Mouse (Mus musculus): ENCODE data around the gene Otulinl.

Gene Otulinl

DNA sequence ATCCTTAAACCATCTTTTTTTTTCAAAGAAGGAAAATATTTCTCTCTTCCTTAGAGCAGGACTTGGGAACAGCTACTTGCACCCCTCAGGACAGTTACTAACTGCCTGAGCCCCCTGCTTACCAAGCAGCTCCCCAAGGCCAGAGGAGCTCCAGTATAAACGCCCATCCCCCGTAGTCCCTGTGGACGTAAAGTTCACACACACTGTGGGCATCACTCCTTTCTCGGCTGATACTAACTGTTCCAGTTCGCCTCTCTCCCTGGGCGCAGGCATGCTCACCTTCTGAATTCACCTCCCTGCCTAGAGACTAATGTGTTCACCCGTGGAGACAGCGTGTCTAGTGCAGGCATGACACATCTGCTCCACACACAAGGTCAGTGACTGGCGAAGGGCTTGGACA, 2.9 kb downstream of the Otulinl start:
- DNase-seq: no peak

DNA sequence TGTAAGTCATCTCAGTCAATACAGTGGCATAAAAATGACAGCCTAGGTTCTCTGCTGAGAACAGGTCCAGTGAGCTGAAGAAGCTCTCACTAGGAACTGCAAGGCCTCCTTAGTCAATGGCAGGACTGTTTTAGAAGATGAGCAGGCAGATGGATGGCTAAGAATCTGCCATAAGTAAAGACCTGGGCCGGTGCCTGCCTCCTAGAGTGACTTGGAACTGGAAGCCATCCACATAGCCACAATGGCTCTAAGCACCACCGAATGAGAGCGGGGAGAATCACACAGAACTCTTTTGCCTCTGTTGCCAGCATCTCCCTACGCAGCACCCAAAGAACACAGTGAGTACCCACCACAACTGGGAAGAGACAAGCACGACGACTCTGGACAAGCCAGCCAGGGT, 3.6 kb downstream of the Otulinl start:
- no peak for DNase-seq

DNA sequence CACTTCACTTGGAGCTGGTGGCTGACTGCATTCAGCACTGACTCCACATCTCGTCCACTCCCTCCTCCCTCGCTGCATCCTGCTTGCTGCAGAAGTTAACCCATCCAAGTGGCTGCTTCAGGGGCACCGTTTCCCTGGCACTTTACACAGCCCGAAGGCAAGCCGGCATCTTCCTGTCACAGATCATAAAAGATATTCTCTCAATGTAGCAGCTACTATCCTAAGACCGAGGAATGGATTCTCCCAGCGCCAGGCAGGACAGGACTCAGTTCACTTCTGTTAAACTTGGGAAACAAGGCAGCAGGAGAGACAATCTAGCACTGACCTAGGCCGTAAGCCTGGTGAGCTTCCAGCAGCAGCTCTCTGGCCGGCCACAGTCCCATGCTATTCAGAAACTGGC, 5.2 kb downstream of the Otulinl start:
- no peak for DNase-seq

GRCm38 (mm10) chr15:27675122-27675521, 6.3 kb downstream of the Otulinl start:
- no peak for DNase-seq

GRCm38 (mm10) chr15:27674041-27674440, 7.3 kb downstream of the Otulinl start:
- no peak for DNase-seq

DNA sequence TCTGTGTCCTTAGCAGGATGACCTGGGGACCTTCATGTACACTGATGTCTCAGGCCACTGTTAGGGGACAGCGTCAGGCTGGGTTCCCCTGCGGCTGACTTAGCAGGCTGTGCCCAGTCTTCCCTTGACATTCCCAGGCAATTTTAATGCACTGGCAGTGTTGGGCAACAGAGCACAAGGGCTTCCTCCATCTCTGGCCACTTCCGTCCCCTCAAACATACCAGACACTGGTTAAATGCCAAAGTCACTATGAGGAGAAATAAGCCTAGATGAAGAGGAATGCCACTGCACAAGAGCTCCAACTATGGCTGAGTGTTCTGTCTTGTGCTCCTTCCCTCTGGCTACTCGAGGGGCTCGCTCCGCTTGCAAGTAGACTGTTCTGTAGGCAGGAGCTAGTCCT, 8.2 kb downstream of the Otulinl start:
- DNase-seq: no peak

DNA sequence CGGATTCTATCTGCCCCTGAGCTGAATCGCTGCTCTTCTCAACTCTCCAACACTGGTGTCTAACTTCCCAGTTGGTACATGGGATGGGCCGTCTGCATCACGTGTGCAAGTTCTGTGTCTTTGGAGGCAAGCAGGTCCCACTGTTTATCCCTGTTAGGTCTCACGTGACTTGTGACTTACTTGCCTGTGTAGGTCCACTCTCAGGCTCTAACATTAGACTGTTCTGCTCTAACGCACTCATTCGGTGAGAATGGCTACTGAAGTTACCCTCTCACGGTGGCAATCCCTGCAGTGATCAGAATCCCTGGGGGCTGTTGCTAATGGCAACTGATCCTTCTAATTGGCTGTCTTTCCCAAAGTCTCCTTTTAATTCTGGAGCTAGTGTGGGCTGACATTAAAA, 9.1 kb downstream of the Otulinl start:
- no peak for DNase-seq

- no peak for DNase-seq
Measured at GRCm38 (mm10) chr15:27671612-27672245, 9.7 kb downstream of the Otulinl start.

DNA sequence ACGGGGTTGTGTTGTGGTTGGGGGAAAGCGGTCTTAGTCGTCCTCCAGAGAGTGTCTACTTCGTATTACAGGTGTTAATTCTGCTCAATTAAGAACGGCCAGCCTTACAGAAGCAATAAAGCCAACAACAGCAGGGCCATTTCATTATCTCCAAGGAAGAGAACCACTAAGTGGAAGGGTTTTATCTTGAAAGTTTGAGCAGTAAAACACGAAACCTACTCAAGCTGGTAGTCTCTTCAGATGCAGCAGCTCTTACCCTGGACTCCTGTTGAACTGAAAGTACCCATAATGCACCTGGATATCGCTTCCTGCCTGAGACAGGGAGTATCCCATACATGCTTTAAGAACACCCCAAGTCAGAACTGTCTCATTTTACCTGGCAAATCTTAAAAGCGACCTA, 10.7 kb downstream of the Otulinl start:
- no peak for DNase-seq

DNA sequence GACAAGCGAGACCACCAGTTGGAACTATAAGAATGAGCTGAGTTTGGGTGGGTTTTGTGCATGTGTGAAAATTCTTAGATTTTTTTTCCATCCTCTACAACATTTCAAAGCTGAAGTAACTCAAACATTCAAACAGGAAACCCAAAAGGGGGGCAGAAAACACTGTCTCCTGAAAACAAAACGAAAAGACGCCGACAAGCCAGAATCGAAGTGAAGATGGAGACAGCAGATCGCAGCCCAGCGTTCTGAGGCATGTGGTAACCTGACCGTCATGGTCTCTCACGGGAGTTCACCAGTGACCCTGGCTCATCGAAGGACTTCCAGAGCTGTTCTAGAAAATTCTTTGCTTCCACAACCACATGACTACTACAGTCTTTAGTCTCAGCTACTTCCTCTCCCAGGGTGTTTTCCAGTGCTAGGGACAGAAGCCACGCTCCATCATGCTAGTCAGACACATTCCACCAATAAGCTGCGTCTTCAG, 11.4 kb downstream of the Otulinl start:
- no peak for DNase-seq

- DNase-seq: no peak
Measured at GRCm38 (mm10) chr15:27669276-27669675, 12.1 kb downstream of the Otulinl start.

GRCm38 (mm10) chr15:27668557-27668956, 12.8 kb downstream of the Otulinl start:
- DNase-seq: no peak

- DNase-seq: no peak
Measured at GRCm38 (mm10) chr15:27668001-27668461, 13.3 kb downstream of the Otulinl start.

DNA sequence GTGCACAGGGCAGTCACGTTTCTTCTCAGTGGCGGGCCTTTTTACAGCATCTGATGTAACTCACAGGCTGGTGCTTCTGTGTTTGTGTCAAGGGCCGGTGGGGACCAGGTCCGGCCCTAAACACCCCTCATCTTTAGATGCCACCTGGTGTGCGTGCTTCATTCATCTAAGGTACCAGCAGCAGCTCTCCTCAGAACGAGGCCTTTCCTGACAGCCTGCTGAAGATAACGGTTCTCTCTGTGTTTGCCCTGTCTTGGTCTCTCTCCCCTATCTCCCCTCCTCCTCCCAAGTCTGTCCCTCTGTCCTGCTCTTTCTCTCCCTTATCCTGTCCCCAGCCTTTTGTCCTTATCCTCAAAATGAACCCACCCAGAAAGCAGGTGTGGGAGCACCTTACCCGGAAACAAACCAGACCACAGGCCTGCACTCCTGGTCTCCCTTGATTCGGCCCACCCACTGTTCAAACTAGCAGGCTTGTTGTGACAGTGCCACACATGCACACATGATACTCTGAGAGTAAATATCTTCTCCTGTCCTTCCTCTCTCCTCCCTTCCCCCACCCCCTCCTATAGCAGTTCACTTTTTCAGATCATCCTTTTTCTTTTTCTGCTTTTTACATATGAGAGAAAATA, 14.4 kb downstream of the Otulinl start:
- DNase-seq: no peak

- DNase-seq: peak; percentile 26
Measured at GRCm38 (mm10) chr15:27665392-27665911, 15.9 kb downstream of the Otulinl start.

- no peak for DNase-seq
Measured at GRCm38 (mm10) chr15:27664126-27664525, 17.3 kb downstream of the Otulinl start.

DNA sequence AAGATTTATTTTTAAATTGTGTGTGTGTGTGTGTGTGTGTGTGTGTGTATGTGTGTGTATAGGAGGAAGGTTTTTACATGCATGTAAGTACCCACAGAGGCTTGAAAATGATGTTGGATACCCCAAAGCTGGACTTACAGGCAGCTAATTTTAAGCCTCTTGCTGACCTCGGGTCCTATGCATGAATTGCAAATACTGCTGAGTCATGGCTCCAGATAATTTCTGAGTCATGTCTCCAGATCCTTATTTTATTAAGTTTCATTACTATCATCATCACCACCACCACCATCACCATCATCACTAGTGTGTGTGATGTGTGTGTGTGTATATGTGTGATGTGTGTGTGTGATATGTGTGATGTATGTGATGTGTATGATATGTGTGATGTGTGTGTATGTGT, 18.7 kb downstream of the Otulinl start:
- no peak for DNase-seq

DNA sequence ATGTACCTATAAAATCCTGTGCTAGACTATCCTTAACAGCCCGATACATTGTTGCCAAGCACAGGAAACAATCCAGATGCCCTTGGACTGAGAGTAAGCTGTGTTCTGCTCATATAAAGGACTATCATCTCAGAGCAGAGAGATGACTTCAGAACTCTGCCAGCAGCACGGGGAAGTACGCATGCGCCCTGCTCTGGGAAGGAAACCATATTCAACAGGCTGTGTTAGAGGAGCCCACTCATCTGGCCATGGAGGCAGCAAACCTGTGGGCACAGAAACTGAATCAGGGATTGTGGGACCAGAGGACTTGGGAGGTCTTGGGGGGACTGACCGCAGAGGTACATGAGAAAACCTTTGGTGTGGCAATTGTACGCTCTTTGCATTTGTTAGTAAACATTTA, 19.7 kb downstream of the Otulinl start:
- no peak for DNase-seq

DNA sequence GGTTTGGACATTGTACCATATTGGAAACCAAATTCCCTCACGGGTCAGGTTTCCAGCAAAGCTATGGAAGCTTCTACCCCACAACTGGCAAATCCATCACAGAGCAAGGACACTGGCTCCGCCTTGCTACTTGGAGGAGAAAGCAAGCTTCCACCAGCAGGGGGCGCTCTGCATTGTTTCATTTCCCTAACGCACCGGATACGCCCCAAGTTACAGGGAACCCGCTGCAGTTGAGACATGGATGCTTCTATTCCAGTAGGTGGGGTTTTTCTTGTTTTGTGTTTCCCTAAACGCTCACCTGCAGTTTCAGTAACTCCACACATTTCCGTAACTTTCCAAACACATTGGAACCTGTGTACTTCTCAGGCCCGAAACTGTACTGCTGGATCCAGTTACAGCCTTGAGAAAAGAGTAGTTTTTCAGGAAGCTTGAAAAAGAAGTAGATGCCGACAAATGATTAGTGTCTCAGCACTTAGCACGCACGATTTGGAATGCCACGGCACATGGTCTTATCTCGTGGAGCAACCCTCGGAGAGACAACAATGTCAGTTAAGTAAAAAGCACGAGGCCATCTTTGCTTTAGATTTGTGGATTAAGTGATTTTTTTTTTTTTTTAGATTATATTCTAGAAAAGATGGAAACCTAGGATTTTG, 21.7 kb downstream of the Otulinl start:
- DNase-seq: peak; percentile 86

- DNase-seq: no peak
Measured at GRCm38 (mm10) chr15:27659143-27659542, 22.2 kb downstream of the Otulinl start.

GRCm38 (mm10) chr15:27658356-27658755, 23.0 kb downstream of the Otulinl start:
- DNase-seq: no peak

DNA sequence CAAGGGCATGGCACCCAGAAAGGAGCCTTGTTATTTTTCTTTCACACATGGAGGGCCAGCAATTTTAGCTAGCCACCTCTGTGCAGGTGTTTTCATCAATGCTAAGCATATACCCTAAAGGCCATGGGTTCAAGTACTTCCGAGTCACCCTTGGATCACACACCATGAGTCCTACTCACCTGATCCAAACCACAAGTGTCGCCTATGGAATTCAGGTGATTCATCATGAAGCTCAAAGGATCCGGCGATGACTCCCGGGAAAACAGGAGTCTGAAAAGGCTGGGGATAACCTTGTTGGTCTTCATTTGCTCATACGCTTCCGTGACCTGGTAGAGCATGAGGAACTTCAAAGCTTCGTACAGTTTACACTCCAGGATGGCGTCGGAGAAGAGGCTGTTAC, 23.5 kb downstream of the Otulinl start:
- no peak for DNase-seq

- DNase-seq: no peak
Measured at GRCm38 (mm10) chr15:27656626-27657025, 24.8 kb downstream of the Otulinl start.

DNA sequence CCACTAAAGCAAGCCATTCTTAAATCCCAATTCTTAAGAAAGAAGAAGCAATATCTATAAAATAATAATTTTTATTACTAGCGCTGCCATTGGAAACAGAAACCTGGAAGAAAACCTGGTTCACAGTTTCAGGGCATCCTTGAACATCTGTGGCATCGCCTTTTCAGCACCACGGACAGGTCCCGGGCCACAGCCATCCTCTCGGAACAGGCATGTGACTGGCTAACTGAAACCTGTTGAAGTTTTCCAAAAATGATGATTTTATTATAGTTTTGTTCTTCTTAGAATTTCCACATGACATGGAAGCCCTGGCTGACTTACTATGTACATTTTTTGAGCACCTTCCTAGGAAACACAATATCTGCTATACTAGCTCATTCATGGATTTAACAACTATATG, 26.4 kb downstream of the Otulinl start:
- DNase-seq: peak; percentile 34

All from kidney, adult 9 months (tissue).